Mouse (Mus musculus): ENCODE measurements around the gene Ovol1.

- no peak for TF ChIP-seq GATA1 (IDR thresholded peaks at IDR 0.05; ENCODE audit: borderline replicate concordance, low read length)
- no peak for TF ChIP-seq FLI1 (IDR thresholded peaks at IDR 0.05; ENCODE audit: low read length)
Observed at GRCm38 (mm10) chr19:5525204-5525603, 35.2 kb downstream of the Ovol1 start.
